Mouse (Mus musculus) spleen, adult 2 months (tissue): ENCODE results near the gene Tarm1. TPM values are rescaled to one million over a fixed set of nuclear protein-coding genes. Genes with fewer than 3 reads are reported as not detected.

Experiments
- DNase-seq, 2 experiments: peaks; one replicate each; pipeline versions ENCODE4 v3.0.0 to v3.0.0-alpha.2; 2012 to 2021; ENCODE audit warnings: low spot score in 2 of 2, low read depth in 1 of 2
- H3K27ac ChIP-seq: fragments of 200-500 bp; 2 replicates; pipeline ENCODE4 v1.5.1; 2012; ENCODE audit warnings: low read length, inconsistent platforms; ENCODE audit not compliant: insufficient read depth
- H3K27me3 ChIP-seq: fragments of 200-500 bp; 2 replicates; pipeline ENCODE4 v1.6.1; 2012; ENCODE audit warnings: mild to moderate bottlenecking, moderate library complexity, low read length, inconsistent platforms; ENCODE audit not compliant: control insufficient read depth, insufficient read depth
- H3K36me3 ChIP-seq: fragments of 200-500 bp; 2 replicates; pipeline ENCODE4 v1.6.1; 2012; ENCODE audit warnings: mild to moderate bottlenecking, low read length, inconsistent platforms; ENCODE audit not compliant: control insufficient read depth, insufficient read depth
- H3K4me1 ChIP-seq: fragments of 200-500 bp; 2 replicates; pipeline ENCODE4 v1.6.1; 2011; ENCODE audit warnings: inconsistent platforms; ENCODE audit not compliant: control insufficient read depth, insufficient read depth, insufficient read length
- H3K4me3 ChIP-seq: fragments of 200-500 bp; 2 replicates; pipeline ENCODE4 v1.5.1; 2011; ENCODE audit warnings: mild to moderate bottlenecking, inconsistent platforms; ENCODE audit not compliant: insufficient read depth, insufficient read length; ENCODE audit errors: extremely low read depth
- CTCF ChIP-seq: fragments of 200-500 bp; IDR thresholded peaks from 2 replicates; pipeline ENCODE4 v1.5.1; 2011; ENCODE audit warnings: mild to moderate bottlenecking, inconsistent platforms; ENCODE audit not compliant: insufficient read depth, insufficient read length, insufficient replicate concordance; ENCODE audit errors: extremely low read depth
- POLR2A ChIP-seq: fragments of 200-500 bp; IDR thresholded peaks from 2 replicates; pipeline ENCODE4 v1.6.1; 2011; ENCODE audit warnings: low read depth, low read length, inconsistent platforms
- WGBS: fragments of 180-500 bp; shearing (Covaris S2); methylation state at CpG from one replicate; pipeline ENCODE4 v1.1.7; 2018; 5-methylcytosine and 5-hydroxymethylcytosine counted together
- polyA plus RNA-seq: library from polyadenylated mRNA; depleted of rRNA; stranded (reverse); fragments of >200 nt; gene quantifications from 2 replicates; pipeline ENCODE4 v1.2.3, GENCODE M21; 2012; rRNA removed

Tarm1 gene
- polyA plus RNA-seq, 1 experiment = 0.48 TPM

DNA sequence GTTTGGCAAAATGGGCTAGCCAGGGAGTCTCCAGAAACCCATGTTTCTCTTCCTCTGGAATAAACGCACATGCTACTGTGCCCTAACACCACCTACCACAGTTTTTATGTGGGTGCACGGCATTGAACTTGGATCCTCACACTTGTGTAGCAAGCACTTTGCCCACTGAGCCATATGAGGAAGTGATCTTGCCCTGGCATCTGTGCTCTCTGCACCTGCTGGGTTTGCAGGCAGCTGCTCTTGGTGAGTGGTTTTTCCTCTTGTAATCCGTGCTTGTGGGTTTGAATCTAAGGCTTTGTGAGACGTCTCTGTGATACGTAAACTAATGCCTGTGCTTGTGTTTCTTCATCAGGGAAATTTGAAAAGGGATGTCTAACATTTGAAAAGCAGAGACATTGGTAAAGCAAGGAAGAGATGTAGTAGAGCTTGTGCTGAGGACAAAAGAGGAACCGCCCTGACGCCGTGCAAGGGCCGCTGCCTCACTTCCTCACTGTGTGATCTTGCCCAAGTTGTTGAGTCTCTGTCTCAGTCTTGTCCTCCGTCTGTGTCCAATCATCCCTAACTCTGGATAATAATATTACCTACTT is 59.9 kb downstream of the Tarm1 start:
- peak; percentile 26 to 45 for DNase-seq
- Histone ChIP-seq H3K27ac (peak overlapping the region; percentile 40), H3K27me3 (no peaks in the 10 kb centered on the region), H3K4me3 (no peak overlapping the region), H3K36me3 (no peaks in the 10 kb centered on the region), H3K4me1 (no peaks in the 10 kb centered on the region; the same call in 1 of the 2 replicates)
- TF ChIP-seq POLR2A (no peak), CTCF (no peak)
- WGBS = 14% methylated on average over 10 of the region's 10 CpGs

DNA sequence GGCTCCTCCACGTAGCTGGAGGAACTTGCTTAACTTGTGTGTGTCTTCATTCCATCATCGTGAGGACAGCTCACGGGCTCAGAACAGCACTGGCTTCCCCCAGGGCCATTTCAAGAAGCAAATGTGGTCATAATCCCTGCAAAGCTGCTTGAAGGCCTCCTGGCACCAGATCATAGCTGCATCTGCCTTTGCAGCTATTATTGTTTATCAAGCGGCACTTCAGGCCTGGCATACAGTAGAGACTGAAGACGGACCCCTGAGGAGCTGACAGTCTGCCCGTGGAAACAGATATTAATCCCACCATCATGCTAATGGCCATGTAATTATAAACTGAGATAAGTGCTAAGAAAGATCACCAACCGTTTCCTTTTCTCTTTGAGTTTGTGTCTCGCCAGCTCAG is 61.9 kb downstream of the Tarm1 start:
- no peak for DNase-seq
- Histone ChIP-seq H3K27me3 (no peaks in the 10 kb centered on the region), H3K4me1 (no peaks in the 10 kb centered on the region; the same call in 1 of the 2 replicates), H3K4me3 (no peak overlapping the region), H3K27ac (no peak overlapping the region), H3K36me3 (no peaks in the 10 kb centered on the region)
- no peak for TF ChIP-seq CTCF
- TF ChIP-seq POLR2A = no peak
- 89% methylated on average over 8 of the region's 8 CpGs for WGBS

DNA sequence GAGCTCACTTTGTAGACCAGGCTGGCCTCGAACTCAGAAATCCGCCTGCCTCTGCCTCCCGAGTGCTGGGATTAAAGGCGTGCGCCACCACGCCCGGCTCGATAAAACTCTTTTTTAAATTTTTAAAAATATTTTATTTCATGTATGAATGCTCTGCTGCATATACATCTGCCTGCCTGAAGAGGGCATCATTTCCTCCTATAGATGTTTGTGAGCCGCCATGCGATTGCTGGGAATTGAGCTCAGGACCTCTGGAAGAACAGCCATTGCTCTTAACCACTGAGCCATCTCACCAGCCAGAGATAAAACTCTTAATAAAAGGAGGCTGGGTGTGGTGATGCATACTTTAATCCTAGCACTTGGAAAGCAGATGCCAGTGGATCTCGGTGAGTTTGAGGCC is 62.4 kb downstream of the Tarm1 start:
- no peak for TF ChIP-seq CTCF
- no peak for TF ChIP-seq POLR2A
- Histone ChIP-seq H3K4me3 (no peak overlapping the region), H3K27ac (no peak overlapping the region), H3K36me3 (no peaks in the 10 kb centered on the region), H3K27me3 (no peaks in the 10 kb centered on the region), H3K4me1 (no peaks in the 10 kb centered on the region; the same call in 1 of the 2 replicates)
- DNase-seq = no peak
- WGBS = 87% methylated on average over 11 of the region's 11 CpGs

DNA sequence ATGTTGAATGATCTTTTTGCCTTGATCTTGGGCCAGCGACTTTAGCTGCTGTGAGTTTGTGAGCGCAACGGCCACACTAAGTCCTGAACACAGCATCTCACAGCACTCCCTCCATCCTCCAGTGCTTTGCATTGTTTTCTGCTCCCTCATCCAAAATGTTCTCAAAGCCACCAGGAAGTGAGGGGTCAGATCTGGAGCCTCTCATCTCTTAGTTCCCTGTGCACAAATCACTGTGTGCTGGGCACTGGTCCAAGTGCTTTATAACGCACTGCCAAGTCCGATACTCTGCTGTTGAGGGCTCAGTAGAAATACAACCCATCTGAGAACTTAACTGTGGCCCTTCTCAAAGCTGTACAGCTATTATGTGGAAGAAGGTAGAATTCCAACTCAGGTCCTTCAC is 64.5 kb downstream of the Tarm1 start:
- TF ChIP-seq POLR2A (no peak), CTCF (no peak)
- Histone ChIP-seq H3K27ac (no peak overlapping the region), H3K36me3 (no peaks in the 10 kb centered on the region), H3K4me3 (no peak overlapping the region), H3K4me1 (no peaks in the 10 kb centered on the region), H3K27me3 (no peaks in the 10 kb centered on the region)
- 68% methylated on average over 5 of the region's 5 CpGs for WGBS
- DNase-seq = no peak

Other genes with a start within 250 kb of the Tarm1 start
- gene Myadm, start 213.5 kb downstream of the Tarm1 start, polyA plus RNA-seq = 126 and 181 TPM in 2 replicates
- gene Prkcg, start 213.4 kb downstream of the Tarm1 start, polyA plus RNA-seq = 4.8 and 5.7 TPM in 2 replicates
- gene Cacng7, start 169.7 kb downstream of the Tarm1 start, polyA plus RNA-seq = 1.1 and 1.3 TPM in 2 replicates
- gene Cacng8, start 111.9 kb downstream of the Tarm1 start, polyA plus RNA-seq = 1.8 and 3.0 TPM in 2 replicates
- gene Cacng6, start 78.4 kb downstream of the Tarm1 start, polyA plus RNA-seq = 0.11 and 0.15 TPM in 2 replicates
- 0.14 and 0.15 TPM in 2 replicates for gene Oscar, start 113.5 kb upstream of the Tarm1 start, polyA plus RNA-seq
- 117 and 124 TPM in 2 replicates for gene Ndufa3, start 114.7 kb upstream of the Tarm1 start, polyA plus RNA-seq
- 6.8 TPM in 2 replicates for gene Tfpt, start 127.3 kb upstream of the Tarm1 start, polyA plus RNA-seq
- gene Prpf31, start 127.4 kb upstream of the Tarm1 start, polyA plus RNA-seq = 24.1 and 27.8 TPM in 2 replicates
- 94.1 and 111 TPM in 2 replicates for gene Cnot3, start 142.6 kb upstream of the Tarm1 start, polyA plus RNA-seq
- 1.8 and 2.3 TPM in 2 replicates for gene Leng1, start 163.2 kb upstream of the Tarm1 start, polyA plus RNA-seq
- 7.6 and 8.4 TPM in 2 replicates for gene Tmc4, start 174.9 kb upstream of the Tarm1 start, polyA plus RNA-seq
- 29.2 and 47.1 TPM in 2 replicates for gene Tsen34, start 190.2 kb upstream of the Tarm1 start, polyA plus RNA-seq
- 57.0 and 57.2 TPM in 2 replicates for gene Mboat7, start 190.9 kb upstream of the Tarm1 start, polyA plus RNA-seq
- 1,349 and 2,225 TPM in 2 replicates for gene Rps9, start 201.4 kb upstream of the Tarm1 start, polyA plus RNA-seq
- gene Pirb, start 217.8 kb upstream of the Tarm1 start, polyA plus RNA-seq = 51.9 and 72.4 TPM in 2 replicates